Mouse (Mus musculus) kidney, postnatal 4 days (tissue): ENCODE results near the gene Rab13.
"Not testable (repeated sequence)": the region's sequence is repeated elsewhere in the genome, so short reads cannot be mapped to it uniquely, and the experiment has no call there.

Source experiments
- DNase-seq, 2 experiments: peaks; one replicate each; pipeline ENCODE4 v3.0.0; 2021; ENCODE audit warnings: mixed read lengths in 2 of 2

The Rab13 gene

DNA sequence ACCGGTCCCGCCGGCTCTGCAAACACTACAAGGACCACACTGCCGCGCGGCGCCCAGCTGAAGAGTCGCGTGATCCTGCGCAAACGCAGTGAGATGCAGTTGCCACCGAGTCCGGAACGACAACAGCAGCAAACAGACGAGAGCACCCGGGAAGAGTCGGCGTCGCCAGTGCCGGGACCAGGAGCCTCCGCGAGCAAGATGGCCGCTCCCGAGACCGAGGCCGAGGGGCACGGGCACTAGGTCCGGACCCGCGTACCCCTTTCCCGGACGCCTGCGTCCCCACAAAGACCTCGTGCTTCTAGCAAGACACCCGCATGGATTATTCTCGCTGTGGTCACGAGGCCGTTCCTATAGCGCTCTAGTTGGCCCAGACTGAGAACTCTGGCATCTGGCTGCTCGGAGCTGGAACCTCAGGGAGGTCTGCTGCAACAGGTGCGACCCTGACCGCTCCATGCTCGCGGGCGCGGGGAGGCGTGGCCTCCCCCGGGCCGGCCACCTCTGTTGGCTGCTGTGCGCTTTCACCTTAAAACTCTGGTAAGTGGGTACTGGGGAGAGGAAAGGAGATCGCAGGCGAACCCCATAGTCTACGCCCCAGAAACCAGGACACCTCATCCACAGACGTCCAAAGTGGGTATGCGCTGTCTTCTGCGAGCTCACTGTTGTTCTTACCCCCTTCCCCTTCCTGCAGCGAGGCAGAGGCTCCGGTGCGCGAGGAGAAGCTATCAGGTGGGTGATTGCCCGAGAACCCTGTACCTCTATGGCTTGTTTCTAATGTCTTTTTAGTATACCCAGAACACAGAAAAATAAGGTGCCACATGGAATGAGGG is 18.2 kb downstream of the Rab13 start, which contains the start of gene Jtb:
Gene Jtb (plus strand): TSS at position 91 of the 827 bp plus-strand sequence.
- DNase-seq = peak; percentile 93 to 96

DNA sequence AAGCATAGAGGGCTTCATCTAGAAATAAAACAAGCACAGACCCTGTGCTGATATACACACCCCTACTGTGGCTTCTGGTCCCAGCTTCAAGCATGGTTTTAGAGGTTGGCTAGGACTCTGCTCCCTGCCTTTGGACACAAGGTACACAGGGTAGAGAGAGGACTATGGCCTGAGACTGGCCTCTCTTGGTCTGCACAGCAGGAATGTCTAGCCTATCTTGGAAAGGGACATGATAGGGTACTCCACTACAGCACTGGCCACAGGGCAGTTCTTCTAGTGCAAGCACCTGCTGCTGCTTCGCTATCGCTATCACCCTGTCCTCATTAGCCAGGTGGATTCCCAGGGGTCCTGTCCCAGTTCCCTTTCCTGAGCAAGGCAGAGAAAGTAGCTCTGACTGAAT is 27.8 kb downstream of the Rab13 start:
- no peak for DNase-seq

- no peak for DNase-seq
Measured at GRCm38 (mm10) chr3:90241669-90242358, 28.3 kb downstream of the Rab13 start.

DNA sequence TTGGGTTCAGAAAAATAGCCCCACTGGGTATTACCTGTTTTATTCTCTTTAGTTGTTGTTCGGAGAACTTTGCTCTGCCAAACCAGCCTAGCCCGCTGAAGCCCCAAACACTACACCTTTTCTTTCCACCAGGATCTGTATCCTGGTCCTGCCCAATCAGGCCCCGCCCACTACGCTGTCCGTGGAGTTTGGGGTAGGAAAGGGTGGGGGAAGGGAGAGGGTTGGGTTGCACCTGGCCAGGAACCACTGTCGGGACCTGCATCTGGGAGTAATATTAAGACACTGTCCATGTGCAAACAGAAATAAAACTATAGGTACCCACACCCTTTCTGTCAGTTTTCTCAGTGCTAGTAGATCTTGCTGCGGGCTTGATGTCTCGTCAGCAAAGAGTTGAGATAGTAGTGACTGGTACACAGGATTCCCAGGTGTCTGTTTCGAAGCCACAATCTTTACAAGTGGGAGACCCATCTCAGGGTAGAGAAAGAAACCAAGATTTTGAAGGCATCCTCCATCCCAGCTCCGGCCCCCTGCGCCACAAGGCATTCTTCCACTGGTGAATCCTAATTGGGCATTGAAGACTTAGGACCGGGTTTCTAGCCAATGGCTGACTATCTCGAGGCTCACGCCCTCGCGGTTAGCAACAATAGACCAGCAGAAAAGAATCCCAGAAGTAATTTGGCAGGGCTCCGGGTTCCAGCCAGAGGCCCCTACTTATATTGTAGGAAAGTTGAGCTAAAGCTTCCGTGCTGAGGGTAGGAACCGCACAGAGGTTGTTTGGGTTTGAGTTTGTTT is 29.7 kb downstream of the Rab13 start, which contains the start of gene Creb3l4:
Gene Creb3l4 (minus strand): TSS at position 529 of the 792 bp plus-strand sequence.
- peak; percentile 68 to 77 for DNase-seq

DNA sequence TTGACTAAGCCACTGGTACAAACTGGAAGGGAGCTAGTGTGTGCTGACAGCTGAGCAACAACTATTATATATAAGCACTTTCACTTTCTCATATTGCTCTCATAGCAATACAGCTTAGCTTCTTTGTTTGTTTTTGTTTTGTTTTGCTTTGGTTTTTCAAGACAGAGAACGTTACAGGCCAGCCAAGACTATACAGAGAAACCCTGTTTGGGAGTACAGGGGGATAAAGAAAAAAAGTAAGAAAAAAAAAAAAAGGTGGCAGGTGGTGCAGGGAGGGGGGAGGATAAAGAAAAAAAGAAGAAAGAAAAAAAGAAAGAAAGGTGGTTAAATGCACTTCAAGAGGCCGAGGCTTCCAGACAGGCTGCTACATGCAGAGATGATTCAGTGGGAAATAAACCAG is 31.9 kb downstream of the Rab13 start:
- no peak for DNase-seq

GRCm38 (mm10) chr3:90247630-90247959 is 34.1 kb downstream of the Rab13 start:
- DNase-seq = no peak

GRCm38 (mm10) chr3:90247960-90248745 is 34.7 kb downstream of the Rab13 start, which contains the start of gene Slc39a1:
Gene Slc39a1 (plus strand): TSS chr3:90248172.
- DNase-seq = peak; percentile 95 to 97

DNA sequence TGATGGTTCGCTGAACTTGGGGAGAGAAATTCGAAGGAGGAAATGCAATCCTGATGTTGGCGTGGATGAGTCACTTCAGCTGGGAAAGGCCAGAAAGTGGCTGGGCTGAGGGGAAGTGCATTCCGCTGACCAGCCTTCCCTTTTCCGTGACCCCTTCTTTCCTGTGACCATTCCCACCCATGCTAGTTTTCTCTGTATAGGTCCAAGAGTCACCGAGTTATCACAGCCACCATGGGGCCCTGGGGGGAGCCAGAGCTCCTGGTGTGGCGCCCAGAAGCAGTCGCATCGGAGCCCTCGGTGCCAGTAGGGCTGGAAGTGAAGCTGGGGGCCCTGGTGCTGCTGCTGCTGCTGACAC is 35.2 kb downstream of the Rab13 start:
- DNase-seq = peak; percentile 47 to 71

- no peak for DNase-seq
Measured at GRCm38 (mm10) chr3:90250791-90251190, 37.3 kb downstream of the Rab13 start.

- DNase-seq = not testable (repeated sequence)
Measured at GRCm38 (mm10) chr3:90251731-90252226, 38.3 kb downstream of the Rab13 start.

GRCm38 (mm10) chr3:90252659-90253058 is 39.2 kb downstream of the Rab13 start:
- DNase-seq = not testable (repeated sequence)

DNA sequence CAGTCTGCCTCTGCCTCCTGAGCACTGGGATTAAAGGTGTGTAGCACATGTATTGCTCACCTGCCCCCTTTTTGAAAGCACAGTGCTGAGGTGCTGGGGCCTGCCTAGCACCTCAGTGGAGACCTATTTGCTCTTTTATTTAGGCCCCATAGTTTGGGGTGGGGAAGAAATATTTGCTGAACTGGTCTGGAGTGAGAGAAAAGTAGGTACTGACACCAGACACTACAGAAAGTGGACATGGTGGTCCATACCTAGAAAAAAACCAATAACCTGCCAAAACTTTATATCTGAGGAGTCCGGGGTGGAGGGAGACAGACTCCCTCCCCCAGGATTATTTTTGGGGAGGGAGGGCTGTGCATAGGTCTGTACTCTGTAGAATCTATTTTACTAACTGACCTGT is 39.7 kb downstream of the Rab13 start:
- DNase-seq = not testable (repeated sequence)

DNA sequence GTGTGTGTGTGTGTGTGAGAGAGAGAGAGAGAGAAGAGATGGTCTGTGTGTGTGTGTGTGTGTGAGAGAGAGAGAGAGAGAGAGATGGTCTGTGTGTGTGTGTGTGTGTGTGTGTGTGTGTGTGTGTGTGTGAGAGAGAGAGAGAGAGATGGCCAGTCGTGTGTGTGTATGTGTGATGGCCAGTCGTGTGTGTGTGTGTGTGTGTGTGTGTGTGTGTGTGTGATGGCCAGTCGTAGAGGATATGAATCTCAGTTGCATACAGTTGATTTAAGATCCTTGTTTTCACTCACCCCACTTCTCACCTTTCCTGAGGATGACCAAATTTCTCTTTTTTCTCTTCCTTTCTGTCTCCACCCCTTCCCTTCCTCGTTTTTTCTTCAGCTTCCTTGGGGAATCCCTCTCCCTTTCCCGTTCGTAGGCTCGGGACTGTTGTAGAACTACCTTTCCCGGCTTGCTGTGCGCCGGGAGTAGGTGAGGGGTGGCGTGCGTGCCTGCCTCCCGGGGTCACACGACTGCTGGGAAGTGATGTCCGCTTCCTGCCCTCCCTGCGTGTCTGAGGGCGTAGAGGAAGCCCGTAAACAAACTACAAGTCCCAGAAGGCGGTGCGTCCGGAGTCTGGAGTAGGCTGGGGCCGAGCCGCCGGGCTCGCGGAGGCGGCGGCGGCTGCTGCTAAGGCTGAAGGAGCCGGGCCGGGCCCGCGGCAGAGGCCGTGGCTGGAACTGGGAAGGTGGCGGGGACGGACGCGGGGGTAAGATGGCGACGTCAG is 40.3 kb downstream of the Rab13 start, which contains the start of gene Crtc2:
Gene Crtc2 (plus strand): TSS at position 511 of the 766 bp plus-strand sequence.
- DNase-seq = peak; percentile 94 to 97

GRCm38 (mm10) chr3:90254419-90255193 is 41.1 kb downstream of the Rab13 start:
- no peak for DNase-seq

- DNase-seq = no peak
Measured at GRCm38 (mm10) chr3:90255194-90255565, 41.7 kb downstream of the Rab13 start.

GRCm38 (mm10) chr3:90255784-90256353 is 42.4 kb downstream of the Rab13 start:
- no peak for DNase-seq

DNA sequence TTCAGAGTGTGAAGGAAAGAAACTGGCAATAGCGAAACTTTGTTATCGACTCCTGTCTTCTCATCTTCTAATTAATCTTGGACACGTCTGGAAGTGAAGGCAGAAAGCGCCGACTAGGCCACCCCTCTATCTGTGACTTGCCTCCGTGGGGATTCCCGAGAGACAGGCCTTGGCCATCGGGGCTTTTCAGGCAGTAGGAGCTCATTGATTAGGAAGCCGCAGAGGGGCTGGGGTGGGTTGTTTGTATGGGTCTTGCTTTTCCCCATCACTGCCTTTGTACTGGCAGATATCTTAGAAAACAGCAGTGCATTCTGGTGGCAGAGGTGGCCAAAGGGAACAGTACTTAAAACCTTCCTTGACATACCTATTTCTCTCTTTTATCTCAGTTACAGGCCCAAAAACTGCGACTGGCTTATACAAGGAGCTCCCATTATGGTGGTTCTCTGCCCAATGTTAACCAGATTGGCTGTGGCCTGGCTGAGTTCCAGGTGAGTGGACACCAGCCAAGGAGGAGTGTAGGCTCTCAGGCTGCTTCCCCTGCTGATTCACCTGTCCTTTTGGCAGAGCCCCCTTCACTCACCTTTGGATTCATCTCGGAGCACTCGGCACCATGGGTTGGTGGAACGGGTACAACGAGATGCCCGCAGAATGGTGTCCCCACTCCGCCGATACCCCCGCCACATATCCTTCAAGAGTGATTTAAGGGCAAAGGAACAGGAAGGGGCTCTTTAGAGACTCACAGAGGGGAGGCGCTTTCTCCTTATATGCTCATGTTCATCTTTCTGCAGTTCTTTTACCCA is 43.4 kb downstream of the Rab13 start:
- no peak for DNase-seq

DNA sequence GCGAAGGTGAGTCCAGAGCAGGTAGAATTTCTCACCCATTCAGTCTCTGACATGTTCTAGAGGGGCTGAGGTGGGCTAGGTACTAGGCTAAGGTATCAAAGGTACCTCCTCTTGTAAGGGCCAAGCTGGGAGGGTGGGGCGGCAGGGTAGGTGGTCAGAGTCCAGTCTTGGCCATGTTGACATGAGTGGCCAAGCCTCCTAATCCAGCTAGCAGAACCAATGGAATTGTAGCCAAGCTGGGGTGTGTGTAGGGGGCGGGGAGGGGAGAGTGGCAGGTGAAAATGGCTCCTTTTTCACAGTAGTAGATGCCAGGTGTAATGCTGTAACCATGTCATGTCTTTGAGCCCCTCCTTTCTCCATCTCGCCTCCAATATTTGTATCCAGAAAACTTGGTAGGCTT is 45.0 kb downstream of the Rab13 start:
- no peak for DNase-seq

DNA sequence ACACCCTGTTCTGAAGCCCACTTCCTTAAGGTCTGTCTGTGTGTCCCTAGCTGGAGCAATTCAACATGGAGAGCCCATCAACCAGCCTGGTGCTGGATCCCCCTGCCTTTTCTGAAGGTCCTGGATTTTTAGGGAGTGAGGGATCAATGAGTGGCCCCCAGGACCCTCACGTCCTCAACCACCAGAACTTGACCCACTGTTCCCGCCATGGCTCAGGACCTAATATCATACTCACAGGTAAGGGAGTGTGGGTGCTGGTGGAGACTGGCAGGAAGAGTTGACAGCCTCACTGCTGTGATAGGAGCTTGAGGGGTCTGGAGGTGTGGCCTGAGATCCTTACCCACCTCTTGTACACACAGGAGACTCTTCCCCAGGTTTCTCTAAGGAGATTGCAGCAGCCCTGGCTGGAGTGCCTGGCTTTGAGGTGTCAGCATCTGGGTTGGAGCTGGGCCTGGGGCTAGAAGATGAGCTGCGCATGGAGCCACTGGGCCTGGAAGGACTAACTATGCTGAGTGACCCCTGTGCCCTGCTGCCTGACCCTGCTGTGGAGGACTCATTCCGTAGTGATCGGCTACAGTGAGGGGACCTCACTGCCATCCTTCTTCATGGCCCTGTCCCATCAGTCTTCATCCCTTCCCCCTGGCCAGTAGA is 49.8 kb downstream of the Rab13 start:
- DNase-seq = no peak
